Mouse (Mus musculus) bone marrow macrophage, adult 2 months (primary cell): ENCODE measurements at regions not wholly inside any gene's neighbourhood (a gene's known extent, or its start where the extent isn't known, plus 50 kb on each side); places are given as distances from the start of the nearest gene placed in this dataset.

Source experiments
- H3K27ac ChIP-seq: 2 replicates; pipeline ENCODE4 v1.5.1; 2012; ENCODE audit warnings: low read depth, low read length; ENCODE audit not compliant: insufficient read depth
- H3K4me1 ChIP-seq: 2 replicates; pipeline ENCODE4 v1.6.1; 2012; ENCODE audit warnings: low read length; ENCODE audit not compliant: control insufficient read depth, insufficient read depth
- H3K4me3 ChIP-seq: 2 replicates; pipeline ENCODE4 v1.5.1; 2012; ENCODE audit warnings: mild to moderate bottlenecking, low read length, moderate library complexity; ENCODE audit not compliant: insufficient read depth
- CTCF ChIP-seq: IDR thresholded peaks from 2 replicates; pipeline ENCODE4 v1.5.1; 2012; ENCODE audit warnings: low read depth, mild to moderate bottlenecking, low read length, moderate library complexity
- POLR2A ChIP-seq: IDR thresholded peaks from 2 replicates; pipeline ENCODE4 v1.6.1; 2012; ENCODE audit warnings: mild to moderate bottlenecking, low read depth, low read length, borderline replicate concordance

DNA sequence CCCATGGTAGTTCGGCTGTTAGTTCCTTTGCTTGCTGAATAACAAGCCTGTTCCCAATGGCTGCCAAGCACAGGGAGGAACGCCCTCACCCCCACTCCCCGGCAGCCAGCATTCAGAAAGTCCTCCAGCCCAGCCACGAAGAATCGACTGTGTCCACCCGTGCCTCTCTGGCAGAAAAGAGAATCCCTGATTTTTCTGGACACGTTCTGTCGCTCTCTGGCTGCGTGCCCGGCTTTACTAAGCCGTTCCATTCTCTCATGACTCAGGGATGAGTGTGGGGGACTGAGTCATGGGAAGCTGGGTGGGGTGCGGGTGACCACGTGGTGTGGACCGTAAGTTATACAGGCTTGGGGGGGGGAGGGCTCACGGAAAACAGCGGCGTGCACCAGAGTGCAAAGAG is 502.8 kb upstream of the Tbx3 start:
- Histone ChIP-seq H3K4me3 (no peak overlapping the region), H3K27ac (no peak overlapping the region), H3K4me1 (no peaks in the 10 kb centered on the region)
- TF ChIP-seq POLR2A (no peak), CTCF (no peak)

DNA sequence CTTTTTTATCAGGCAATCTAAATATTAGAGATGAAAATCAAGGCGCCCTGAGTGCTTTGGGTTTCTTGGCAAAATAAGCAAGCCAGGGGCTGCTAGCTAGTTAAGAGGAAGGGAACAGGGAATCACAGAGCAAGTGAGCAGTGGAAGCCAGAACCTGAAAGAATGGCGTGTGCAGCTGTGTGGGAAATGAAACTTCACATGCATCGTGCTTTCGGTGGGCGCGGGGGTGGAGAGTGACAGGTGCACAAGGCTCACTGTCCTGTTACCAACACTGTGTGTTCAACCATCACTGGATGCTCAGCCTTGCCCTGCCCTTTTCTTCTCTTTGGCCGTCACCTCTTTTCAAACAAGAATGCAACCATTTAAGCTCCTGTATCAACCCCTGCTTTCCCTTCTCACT is 501.2 kb upstream of the Tbx3 start:
- Histone ChIP-seq H3K4me3 (no peak overlapping the region), H3K4me1 (no peaks in the 10 kb centered on the region), H3K27ac (no peak overlapping the region)
- no peak for TF ChIP-seq CTCF
- TF ChIP-seq POLR2A, result no peak

DNA sequence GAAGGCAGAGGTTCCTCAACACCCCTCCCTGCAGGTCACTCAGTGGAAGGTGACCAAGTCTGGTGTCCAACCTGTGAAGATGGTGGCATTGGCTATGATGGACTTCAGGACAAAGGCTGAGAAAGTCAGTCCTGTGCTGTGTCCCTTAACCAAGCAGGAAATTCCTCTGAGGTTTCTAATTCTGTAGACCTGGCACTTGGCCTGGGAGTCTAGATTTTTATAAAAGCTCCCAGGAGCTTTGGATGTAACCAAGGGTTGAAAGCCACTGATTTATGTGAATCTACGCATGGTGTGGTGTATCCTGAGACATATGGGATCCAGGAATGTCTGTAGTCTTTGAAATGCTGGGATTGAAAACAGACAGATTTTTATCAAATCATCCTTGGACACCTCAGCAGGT is 498.8 kb upstream of the Tbx3 start:
- H3K27ac ChIP-seq, result no peak overlapping the region
- TF ChIP-seq CTCF, result no peak
- no peak for TF ChIP-seq POLR2A

DNA sequence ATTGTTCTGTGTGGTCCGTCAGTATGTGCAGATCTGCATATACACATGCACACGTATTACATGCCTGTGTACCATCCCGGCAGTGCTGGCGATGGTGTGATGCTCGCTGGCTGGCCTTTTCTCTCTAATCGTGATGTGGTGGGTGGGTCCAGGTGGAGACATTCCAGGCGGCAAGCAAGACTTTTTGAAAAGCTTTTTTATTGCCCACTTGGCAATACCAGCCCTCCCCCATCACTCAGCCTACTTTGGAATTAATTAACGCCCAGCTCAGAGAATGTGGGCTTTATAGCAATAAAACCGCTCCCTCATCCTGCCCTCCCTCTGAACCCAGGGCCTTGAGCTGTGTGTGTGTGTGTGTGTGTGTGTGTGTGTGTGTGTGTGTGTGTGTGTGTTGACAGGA is 491.7 kb upstream of the Tbx3 start:
- Histone ChIP-seq H3K4me3 (no peak overlapping the region), H3K27ac (no peak overlapping the region), H3K4me1 (no peaks in the 10 kb centered on the region)
- TF ChIP-seq POLR2A (no peak), CTCF (no peak)

More for the DNA sequence above, 498.8 kb upstream of the Tbx3 start:
- H3K4me1 ChIP-seq, result no peaks in the 10 kb centered on the region
- H3K4me3 ChIP-seq, result no peak overlapping the region

DNA sequence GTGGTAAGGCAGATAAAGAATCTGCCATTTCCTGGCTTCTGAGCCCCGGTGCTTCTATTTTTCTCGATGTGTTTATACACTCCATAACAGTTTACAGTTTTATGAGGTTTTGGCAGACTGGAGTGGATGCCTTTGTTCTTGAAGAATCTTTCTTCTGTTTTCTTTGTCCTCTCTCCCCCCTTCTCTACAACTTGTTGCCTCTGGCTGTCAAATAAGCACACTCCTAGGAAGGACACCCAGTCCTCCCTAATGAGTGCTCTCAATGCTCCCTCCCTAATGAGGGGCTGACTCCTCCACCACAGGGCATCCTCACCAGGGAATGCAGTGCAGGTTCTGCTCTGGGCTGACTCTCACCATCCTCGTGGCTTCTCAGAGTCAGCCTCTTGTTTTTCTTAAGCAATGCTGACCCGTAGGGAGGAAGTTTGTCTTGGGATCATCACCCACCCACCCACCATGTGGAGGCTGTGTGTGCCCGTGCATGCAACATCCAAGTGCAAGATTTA is 486.9 kb upstream of the Tbx3 start:
- Histone ChIP-seq H3K4me3 (no peak overlapping the region), H3K27ac (no peak overlapping the region), H3K4me1 (no peaks in the 10 kb centered on the region)
- TF ChIP-seq CTCF, result no peak
- no peak for TF ChIP-seq POLR2A

DNA sequence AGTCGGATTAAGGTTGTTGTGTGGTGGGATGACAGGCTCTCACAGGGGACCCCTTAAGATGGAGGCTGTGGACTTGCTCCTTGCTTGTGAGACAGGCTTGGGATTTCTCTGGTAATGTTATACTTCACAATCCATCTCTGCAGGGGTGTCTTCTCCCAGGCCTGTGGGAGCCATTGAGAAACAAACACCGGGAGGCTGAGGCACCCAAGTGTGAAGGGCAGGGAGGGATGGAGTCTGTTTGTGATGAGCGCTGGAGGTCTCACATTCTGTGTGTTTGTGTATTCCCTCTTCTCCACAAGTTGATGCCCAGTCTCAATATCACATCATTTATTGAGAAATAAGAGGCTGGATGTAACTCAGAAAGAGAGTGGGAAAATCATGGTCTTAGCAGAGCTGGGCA is 483.9 kb upstream of the Tbx3 start:
- TF ChIP-seq POLR2A (no peak), CTCF (no peak)
- no peak overlapping the region for H3K4me3 ChIP-seq
- no peaks in the 10 kb centered on the region for H3K4me1 ChIP-seq
- no peak overlapping the region for H3K27ac ChIP-seq

DNA sequence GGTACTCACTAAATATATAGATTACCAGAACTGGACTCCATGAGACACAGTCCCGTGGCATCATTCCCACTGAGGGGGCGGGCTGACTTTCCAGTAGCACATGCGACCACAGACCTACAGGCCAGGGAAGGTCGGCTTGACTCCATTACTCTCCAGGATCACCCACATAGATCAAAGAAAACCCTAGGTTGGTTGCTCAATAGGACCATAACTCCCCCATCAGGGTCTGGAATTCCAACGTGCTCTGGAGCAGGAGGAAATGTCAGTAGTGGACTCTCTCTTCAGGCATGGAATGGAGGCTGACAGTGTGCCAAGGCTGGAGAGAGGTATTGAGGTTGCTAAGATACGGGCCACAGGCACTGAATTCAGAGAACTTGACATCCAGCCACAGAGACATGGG is 482.0 kb upstream of the Tbx3 start:
- TF ChIP-seq CTCF, result no peak
- no peak for TF ChIP-seq POLR2A
- Histone ChIP-seq H3K4me3 (no peak overlapping the region), H3K4me1 (no peaks in the 10 kb centered on the region), H3K27ac (no peak overlapping the region)

DNA sequence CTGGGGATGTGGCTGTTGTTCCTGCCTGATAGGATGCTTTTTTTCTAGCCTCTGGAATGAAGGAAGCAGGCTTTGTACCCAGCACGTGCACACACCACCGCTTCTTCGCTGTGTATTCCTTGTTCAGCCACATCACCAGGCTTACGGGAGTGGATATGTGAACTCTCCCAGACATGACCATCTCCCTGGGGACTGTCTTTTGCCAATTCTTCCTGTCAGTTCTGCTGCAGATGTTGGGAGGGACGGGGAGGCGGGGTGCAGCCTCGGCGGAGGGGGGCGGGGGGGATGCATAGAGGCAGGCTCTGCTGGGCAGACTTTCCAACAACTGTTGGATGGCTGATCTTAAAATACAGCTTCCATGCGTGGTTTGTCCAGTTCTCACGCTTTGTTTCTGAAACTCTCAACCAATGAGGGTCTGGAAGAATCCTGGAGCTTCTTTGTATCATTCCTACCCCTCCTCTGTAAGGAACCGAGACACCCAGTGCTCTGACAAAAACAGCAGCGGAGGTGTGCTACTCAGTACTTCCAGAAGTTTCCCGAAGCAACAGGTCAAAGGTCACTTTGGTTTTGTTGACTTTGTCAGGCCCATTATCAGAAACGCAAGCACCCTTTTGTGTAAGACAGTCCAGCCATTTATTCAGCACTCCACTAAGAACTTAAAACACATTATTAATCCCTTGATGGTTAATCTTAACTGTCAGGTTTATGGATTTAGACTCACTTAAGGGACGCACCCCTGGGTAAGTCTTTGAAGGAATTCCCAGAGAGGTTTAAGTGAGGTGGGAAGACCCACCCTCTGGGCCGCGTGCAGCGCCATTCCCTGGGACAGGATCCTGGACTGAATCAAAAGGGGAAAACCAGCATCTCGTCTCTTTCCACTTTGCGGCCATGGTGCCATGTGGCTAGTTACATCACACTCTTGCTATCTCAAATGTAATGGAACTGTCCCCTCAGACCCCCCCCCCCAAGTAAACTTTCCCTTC is 476.5 kb upstream of the Tbx3 start:
- TF ChIP-seq CTCF (no peak), POLR2A (no peak)
- Histone ChIP-seq H3K4me1 (no peaks in the 10 kb centered on the region), H3K4me3 (no peak overlapping the region), H3K27ac (no peak overlapping the region)

DNA sequence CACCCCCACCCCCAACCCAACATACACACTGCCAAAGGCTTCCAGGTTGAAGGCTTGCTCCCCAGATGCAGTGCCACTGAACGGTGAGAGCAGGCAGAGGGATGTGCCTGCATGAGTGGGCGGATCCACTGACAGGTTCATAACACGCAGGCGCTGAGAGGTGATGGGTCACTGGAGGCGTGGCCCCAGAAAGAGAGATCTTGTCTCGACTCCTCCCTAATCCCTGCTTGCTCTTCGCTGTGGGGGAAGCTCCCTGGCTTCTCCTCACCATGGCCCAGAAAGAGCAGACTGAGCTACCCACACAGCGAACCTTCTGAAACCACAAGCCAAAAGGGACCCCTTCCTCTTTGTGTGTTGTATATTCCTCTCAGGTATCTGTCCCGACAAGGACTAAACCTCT is 470.6 kb upstream of the Tbx3 start:
- no peaks in the 10 kb centered on the region for H3K4me1 ChIP-seq
- H3K4me3 ChIP-seq, result no peak overlapping the region
- H3K27ac ChIP-seq, result no peak overlapping the region
- TF ChIP-seq CTCF (no peak), POLR2A (no peak)

DNA sequence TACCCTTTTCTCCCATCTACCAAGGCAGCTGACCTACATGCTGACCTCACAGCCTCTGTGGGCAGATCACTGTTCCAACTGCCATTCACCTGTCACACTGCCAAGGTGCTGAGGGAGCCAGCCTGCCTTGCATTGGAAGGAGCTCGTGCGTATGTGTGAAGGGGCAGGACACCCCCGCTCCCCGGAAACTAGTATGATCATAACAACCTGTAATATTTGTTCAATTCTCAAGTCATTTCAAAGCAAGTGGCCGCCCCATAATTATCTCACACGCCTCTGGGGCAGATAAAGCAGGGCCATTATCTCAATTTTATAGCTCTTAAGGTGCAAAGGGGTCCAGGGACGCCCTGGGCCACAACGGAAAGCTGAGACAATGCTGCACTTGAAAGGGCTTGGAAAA is 469.2 kb upstream of the Tbx3 start:
- Histone ChIP-seq H3K4me3 (no peak overlapping the region), H3K4me1 (no peaks in the 10 kb centered on the region), H3K27ac (no peak overlapping the region)
- no peak for TF ChIP-seq CTCF
- no peak for TF ChIP-seq POLR2A

DNA sequence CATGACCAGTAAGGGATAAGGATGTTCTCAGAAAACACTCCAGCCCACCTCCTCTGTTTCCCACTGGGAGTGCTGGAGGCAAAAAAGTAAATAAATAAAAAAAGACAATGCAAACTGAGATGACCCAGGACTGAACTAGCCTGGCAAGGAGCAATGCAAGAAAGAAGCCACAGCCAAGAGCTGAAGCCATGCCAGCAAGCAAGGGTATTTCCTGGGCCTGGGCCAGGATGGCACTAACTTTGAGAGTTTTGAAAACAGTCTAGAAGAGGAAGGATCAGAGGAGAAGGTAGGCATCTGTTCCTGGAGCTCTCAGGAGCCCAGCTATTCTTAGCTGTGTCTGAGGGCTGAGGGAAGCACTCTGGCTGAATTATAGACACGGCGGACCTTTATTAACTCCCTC is 465.7 kb upstream of the Tbx3 start:
- Histone ChIP-seq H3K4me3 (no peak overlapping the region), H3K27ac (no peak overlapping the region), H3K4me1 (no peaks in the 10 kb centered on the region)
- TF ChIP-seq POLR2A, result no peak
- no peak for TF ChIP-seq CTCF
